Mouse (Mus musculus): ENCODE measurements around the gene B230118H07Rik.

B230118H07Rik gene

DNA sequence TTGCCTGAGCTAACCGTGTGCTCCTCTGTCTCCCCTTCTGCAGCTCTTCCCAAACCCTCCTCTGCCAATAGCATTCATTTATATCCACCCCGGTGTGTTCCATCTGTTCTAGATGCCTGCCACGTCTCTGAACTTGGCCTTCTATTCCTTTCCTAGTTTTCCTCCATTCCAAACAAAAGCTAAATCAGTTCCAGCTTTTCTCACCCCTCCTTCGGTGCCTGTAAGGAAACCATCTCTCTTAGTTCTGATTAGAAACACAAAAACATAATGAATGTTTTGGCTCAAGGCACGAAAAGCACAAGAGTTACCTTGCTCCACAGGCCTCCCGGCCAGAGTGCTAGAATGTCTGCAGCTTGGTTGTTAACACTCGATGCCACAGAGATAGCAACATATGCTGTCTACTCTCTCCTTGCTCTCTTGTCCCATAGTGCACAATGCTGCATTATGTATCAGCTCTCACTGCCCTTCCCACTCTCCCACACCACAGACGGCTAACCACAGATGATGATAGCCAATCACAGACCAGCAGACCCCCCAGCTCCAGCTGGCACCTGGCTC is at the start of gene B230118H07Rik, which contains the start of gene Rag1:
Gene B230118H07Rik (minus strand): TSS at position 419 of the 558 bp plus-strand sequence.
Gene Rag1 (minus strand): TSS at position 388 of the 558 bp plus-strand sequence.
- DNase-seq (ENCODE audit: low read depth, low spot score): no peak

DNA sequence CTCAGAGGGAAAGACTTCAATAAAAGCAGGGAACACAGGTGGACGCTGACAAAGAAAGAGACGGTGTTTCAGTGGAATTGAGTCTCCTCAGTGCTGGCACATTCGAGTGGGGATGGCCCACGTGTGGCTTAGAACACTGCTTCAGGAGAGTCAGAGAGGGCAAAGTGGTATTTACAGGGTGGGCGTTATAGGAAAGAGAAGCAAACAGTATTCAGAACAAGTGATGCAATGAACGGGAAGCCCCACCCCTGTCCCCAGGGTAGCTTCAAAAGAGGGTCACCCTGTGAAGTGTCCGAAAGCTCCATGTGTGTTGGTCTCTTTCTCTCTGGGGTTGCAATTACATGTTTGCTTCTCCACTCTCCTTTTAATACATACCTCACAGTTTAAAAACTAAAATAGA is 46.3 kb upstream of the B230118H07Rik start:
- no peak for DNase-seq (ENCODE audit: low read depth, low spot score)

DNA sequence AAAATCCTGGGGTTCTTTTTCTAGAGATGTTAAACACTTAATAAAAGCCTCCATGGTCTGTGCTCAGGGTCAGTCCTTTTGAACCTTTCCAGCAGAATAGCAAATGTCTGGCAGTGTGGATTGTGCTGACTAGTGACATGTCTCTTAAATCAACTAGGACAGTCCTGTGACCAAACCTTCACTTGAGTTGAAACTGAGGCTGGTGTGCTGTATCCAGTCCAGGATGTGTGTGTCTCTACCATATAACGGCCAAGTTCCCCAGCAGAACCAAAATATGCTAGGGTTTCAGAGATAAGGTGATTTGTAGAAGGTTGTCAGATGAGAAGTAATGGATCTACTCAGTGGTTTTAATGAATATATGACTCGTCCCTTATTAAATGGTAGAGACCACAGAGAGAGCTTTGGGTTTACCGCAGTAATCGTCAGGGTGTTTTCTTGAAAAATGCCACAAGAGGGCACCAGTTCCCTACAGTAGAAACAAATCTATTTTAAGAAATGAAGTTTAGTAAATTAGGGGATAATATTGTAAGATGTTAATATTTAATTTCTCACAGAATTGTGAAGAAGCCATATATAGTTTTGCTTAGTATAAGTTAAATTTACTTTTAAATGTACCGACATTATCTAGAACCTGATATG is 44.4 kb upstream of the B230118H07Rik start:
- no peak for DNase-seq (ENCODE audit: low read depth, low spot score)

DNA sequence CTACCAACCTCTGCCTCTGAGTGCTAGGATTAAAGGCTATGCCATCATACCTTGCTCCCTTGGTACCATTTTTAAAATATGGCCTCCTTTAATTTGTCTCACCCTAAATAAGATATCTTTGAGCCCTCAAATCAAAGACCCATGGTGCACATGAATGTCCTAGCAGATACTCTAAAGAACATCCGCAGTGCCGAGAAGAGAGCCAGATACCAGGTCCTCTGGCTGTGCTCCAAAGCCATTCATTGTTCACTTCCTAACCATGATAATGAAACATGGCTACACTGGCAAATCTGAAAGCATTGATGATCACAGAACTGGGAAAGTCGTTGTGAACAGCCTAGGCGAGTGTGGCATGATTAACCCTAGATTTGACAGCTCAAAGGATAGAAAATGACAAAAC is 43.7 kb upstream of the B230118H07Rik start:
- DNase-seq (ENCODE audit: low read depth, low spot score): no peak

DNA sequence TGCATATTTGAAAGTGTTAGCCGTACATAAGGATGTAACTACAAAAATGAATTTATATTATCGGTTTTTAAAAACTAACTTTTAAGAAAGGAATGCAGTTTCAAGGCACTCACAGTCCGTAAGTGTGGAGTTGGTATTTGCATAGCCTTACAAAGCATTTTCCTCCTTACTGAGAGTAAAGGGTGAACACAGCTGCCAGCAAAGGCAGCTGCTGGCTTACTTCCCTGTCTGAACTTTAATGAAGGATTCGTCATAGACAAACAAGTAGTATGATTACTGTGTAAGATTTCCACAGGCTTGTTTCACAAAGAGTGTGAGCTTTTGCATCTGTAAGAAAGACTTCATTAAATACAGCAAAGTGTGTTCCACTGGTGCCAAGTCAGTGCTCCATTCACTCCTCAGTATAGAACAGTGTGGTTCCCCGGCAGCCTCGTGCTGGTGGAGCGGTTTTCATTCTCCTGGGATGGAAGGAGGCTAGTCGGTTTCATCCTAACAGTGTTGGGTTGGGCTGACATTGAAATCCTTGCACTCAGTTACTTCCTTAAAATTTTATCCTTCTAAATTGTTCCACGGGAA is 41.0 kb upstream of the B230118H07Rik start:
- DNase-seq (ENCODE audit: low read depth, low spot score): no peak

DNA sequence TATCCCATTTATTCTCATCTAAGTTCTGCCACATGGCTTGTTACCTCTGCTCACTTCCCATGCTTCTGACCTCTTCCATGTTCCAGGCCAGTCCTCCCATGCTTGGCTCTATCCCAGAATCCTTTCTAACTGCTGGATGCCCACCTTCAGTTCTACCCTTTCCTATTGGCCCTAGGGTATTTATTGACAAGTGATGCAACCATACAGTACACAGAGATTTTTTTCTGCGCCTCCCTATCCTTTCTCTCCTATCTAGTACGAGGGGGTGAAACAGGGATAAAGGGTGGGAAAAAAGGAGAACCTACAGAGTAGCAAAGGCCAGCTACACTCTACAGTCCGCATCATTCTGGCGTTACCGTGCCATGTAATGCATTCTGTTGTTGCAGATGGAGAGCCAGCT is 38.7 kb upstream of the B230118H07Rik start:
- DNase-seq (ENCODE audit: low read depth, low spot score): no peak

DNA sequence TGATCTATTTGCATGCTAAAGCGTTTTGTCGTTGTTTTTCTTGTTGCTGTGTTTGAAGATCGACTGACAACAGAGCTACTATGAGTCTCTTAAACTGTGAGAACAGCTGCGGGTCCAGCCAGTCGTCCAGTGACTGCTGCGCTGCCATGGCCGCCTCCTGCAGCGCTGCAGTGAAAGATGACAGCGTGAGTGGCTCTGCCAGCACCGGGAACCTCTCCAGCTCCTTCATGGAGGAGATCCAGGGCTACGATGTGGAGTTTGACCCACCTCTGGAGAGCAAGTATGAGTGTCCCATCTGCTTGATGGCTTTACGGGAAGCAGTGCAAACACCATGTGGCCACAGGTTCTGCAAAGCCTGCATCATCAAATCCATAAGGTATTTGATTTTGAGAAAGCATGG is 35.1 kb upstream of the B230118H07Rik start:
- DNase-seq (ENCODE audit: low read depth, low spot score): no peak

DNA sequence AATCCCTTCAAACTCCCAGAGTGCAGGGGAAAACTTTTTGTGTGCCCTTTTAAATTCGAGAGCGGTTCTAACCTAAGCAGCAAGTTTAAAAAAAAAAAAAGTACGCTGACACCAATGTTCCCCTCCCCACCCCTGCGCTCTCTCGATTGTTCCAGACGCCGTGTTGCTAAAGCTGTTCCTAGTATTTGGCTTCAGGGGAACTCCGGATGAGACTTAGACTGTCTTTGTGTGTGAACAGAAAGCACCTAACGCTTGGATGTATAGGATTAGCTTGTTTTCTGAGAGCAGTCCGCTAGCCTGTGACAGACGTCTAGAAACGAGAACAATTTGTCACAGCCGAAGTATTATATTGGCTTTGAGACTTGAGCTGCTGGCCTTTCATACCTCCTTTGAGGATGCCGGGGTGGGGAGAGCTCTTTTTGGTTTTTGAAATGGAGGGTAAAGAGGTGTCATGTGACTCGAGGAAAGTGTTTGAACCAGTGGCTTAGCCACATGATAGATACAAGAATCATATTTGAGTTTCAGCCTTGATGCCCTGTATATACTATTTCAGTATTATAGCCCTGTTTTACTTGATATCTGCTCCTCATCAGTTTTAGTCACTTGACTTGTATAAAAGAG is 29.9 kb upstream of the B230118H07Rik start:
- no peak for DNase-seq (ENCODE audit: low read depth, low spot score)

DNA sequence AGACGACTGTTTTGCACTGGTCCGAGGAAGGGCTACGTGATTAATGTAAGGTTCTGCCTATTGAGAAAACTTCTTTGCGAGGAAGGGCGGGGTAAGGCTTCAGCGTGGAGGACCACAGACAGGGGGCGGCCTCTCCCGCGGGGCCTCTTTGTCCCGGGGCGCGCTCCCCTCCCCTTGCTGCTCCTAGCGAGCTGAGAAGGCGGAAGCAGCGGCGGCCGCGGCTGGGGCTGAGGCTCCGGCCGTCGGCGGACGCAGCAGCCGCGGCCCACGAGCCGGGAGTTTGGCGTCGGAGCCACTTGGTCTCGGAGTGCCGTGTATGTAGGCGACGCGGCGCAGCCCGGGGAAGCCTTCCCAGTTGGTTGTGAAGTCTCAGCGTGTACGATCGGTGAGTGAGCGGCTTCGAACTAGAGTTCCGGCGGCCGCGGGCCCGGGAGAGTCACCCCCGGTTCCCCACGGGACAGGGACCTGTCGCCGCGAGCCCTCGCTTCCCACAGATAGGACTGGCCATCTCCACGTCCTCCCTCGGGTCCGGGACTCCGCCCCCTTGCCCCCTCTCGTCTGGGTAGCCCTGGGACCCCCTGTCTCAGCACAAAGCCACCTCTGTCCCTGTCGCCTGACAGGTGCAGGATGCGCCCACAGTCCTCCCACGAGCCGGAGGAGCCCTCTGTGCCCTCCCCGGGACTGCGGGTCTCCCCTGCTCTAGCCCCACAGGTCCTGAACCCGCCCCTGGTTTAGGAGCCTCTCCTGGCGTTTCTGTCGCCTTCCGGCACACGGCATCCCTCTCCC is 29.1 kb upstream of the B230118H07Rik start, which contains the start of gene Traf6:
Gene Traf6 (plus strand): TSS at position 194 of the 786 bp plus-strand sequence.
- peak; percentile 65 for DNase-seq (ENCODE audit: low read depth, low spot score)

DNA sequence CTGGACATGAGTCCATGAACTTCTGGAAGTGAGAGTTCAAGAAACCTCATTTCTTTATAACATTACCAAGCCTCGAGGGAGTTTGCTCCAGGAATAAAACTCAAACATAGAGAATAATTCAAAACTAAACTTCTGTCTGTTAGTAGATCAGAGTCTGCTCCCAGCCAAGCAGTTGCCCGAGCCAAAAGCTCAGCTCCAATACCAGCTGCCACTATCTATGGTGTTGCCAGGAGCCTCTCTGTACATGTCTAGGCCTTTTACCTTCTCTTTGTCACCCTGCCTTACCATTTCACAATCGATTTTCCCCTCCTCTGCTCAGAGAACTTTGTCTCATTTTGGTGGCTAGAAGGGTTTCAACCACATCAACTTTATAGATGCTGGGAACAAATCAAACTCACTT is 24.2 kb upstream of the B230118H07Rik start:
- no peak for DNase-seq (ENCODE audit: low read depth, low spot score)

DNA sequence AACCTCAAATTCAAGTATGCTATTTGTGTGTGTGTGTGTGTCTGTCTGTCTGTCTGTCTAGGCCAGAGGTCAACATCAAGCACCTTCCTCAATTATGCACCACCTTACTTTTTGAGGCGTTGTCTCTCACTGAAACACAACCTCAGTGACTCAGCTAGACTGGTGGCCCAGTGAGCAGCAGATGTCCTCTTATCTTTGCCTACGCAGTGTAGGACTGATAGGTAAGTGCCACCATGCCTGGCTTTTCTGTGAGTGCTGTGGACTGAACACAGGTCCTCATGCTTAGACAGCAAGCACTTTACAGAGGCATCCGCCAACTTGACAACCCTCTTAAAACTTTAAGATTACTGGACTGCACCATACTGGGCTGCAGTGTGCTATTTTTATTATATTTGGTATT is 19.4 kb upstream of the B230118H07Rik start:
- no peak for DNase-seq (ENCODE audit: low read depth, low spot score)

DNA sequence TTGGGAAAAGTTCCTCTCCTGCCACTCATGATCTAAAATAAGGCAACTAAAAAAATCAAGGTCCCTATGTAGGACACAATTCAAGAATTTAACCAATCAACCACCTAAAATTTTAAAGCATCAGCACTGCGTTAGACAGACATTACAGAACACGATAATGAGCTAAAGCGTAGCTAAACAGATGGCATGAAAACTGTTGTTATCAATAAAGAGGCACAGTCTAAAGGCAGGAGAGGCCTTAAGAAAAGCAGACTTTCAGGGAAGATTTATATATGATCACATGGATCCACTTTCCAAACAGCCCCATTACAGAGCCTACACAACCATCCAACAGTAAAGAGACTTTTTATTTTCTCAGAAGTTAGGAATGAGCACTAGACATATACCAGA is 16.4 kb upstream of the B230118H07Rik start:
- DNase-seq (ENCODE audit: low read depth, low spot score): no peak

DNA sequence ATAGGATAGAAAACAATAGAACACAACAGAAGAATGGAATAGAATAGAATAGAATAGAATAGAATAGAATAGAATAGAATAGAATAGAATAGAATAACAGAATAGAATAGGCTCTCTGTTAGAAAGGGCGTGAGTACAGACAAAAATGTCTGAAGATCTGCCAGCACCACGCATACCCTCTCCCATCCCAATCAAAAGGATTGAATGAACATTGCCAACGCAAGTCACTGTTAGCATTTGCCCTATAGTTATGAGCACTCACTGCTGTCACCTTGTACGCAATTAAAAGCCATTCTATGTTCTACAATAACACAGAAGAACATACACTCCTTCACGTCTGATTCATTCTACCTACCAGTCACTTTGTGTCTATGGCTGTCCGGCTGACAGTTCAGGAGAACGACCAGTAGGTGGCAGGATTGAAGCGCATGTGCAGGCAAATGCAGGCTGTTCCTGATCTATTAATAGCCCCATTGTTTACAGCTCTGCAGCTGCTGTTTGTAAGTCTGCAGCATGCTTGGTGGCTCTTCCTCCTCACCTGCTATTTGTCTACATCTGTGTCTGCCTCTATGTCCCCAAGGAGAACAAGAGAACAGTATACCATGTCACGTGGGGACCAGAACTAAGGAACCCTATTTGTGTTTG is 15.8 kb upstream of the B230118H07Rik start:
- DNase-seq (ENCODE audit: low read depth, low spot score): peak; percentile 75

DNA sequence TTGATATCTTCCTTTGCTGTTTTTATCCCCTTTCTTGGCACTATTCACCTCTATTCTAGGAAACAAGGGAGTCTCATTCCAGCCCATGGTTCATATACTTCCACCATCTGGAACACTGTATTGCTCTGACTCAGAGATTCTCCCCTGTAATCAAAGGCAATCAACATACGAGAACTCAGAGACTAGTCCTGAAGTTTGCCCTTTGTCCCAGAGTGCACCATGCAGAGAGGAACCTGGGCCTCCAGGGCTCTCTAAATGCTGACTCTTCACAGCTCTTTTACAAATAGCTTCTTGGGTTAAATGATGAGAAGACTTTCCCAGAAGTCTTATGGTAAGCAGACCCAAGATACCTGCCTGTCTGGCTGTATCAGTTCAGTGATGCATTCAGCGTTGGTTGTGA is 11.2 kb upstream of the B230118H07Rik start:
- no peak for DNase-seq (ENCODE audit: low read depth, low spot score)

DNA sequence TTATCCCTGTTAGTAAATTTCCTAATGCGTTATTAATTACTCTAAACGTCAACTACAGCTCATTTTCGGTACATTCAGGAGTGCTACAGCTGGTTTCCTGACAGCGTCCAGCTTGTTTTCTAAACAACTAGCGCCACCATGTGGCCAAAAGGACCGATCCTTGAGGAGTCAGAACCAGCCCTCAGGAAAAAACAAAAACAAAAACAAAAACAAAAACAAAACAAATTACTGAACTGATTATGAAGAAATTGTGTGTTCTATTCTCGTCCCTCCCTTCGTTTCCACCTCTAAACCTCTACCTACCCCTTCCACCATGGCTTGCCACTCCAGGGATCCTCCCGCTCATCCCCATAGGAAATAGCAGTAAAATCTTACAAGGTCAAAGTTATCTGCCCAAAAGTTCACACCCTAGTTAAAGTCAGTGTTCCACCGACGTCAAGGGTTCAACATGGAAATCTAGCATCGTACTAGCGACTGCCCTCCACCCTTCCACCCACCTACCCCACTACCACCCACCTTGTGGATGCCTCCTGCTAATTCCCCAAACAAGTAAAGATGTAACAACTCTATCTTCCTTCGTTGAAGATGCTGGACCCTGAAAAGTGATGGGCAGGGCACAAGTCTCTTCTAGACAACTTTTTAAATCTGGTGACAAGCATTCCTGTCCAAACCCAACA is 3.7 kb upstream of the B230118H07Rik start:
- peak; percentile 72 for DNase-seq (ENCODE audit: low read depth, low spot score)

DNA sequence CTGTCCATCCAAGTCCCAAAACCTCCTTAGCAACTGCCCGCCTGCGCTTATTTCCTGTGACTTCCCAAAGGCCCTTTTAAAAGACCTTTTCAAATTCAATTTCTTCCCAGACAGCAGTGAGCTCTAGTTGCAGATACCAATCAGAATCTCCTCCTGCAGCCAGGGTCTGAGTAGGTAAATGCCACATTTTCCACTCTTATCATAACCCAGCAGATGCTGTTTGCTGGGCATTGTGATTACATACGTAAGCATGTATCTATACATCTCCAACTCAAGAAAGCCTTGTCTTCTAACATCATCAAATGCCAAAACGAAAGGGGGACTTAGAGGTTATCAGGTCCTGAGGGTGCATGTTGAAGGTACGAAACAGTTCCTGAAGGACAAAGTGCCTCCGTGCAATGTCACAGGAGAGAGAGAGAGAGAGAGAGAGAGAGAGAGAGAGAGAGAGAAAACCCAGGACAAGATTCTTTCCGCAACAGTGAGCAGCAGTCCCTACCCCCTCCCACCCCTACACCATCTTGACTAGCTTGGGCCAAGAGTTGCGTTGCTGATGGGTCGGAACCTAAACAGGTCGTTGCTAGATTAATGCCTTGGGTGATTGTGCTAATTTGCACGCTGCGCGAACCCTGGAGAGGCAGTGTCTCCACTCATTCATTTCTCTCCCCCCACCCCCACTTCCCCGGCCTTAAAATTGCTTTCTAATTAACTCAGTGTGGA is 3.0 kb upstream of the B230118H07Rik start:
- no peak for DNase-seq (ENCODE audit: low read depth, low spot score)

DNA sequence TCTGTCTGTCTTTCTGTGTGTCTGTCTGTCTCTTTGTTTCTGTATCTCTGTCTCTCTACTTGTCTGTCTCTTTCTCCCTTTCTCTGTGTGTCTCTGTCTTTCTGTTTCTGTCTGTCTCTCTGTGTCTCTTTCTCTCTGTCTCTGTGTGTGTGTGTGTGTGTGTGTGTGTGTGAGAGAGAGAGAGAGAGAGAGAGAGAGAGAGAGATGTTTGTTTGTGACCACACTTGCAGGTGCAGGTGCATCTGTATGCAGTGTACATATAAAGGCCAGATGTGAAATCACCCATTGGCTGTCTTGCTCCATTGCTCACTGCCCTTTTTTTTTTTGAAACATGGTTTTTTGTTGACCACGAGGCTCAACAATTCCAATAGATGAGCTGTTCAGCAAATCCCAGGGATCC is 1.1 kb upstream of the B230118H07Rik start:
- DNase-seq (ENCODE audit: low read depth, low spot score): no peak

DNA sequence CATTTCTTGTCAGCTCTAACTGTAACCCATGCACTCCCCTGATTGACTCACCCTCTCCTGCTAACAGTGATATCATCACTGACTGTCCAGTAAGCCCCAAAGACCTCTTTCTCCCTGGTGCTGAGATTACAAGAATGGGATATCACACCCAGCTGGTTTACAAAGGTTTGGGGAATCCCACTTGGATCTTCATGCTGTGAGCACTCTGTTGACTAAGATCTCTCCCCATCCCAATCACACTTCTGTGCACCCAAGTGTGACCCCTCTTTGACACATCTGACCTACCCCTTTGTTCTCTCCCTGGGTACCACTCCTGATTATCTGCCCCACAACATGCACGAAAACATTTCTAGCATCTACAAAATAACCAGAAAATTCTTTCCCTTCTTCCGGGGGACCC is 971 bp downstream of the B230118H07Rik start:
- DNase-seq (ENCODE audit: low read depth, low spot score): no peak

DNA sequence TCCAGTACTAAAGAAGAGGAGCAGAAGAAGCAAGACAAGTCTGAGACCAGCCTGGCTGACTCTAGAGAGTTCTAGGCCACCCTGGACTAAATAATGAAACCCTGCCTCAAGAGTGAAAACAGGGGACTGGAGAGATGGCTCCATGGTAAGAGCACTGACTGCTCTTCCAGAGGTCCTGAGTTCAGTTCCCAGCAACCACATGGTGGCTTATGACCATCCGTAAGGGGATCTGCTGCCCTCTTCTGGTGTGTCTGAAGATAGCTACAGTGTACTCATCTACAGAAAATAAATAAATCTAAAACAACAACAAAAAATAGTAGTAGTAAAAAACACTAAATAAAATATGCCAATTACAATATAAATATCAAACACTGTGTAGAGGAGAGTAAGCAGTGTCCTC is 3.5 kb downstream of the B230118H07Rik start:
- no peak for DNase-seq (ENCODE audit: low read depth, low spot score)

DNA sequence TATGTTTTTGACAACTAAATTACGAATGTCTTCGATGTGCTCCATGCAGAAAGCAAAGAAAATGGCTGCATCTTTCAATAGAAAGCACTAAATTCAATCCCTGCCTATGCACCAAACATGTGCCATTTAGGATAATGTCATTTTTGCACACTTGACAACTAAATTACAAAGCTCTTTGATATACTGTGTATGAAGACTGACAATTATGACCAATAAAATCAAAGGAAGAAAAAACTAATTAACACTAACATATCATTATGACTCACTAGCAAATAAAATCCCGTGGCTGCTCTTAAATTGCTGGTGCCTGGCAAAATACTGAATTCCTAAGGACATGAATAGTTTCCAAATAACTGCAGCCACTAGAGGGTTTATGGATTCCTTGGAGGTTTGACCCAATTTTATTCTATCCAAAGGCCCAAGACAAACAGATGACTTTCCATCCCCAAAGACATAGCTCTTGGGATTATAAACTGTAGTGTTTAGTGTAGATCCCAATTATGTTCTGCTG is 9.4 kb downstream of the B230118H07Rik start:
- no peak for DNase-seq (ENCODE audit: low read depth, low spot score)

Measured in telencephalon, adult 2 months (tissue).